Mouse (Mus musculus) thymus, postnatal 10 days (tissue): ENCODE results near the gene Rdh13.
A peak's percentile ranks its signal among the peaks of the same experiment; 100 is the strongest.

ENCODE experiments used
- DNase-seq, 2 experiments: peaks; one replicate each; pipeline ENCODE4 v3.0.0; 2021; ENCODE audit warnings: low spot score in 2 of 2

Gene Rdh13

GRCm38 (mm10) chr7:4445216-4445791 lies at the start of gene Rdh13:
Gene Rdh13, minus strand, starts transcription at chr7:4445649.
- peak; percentile 67 to 72 for DNase-seq

DNA sequence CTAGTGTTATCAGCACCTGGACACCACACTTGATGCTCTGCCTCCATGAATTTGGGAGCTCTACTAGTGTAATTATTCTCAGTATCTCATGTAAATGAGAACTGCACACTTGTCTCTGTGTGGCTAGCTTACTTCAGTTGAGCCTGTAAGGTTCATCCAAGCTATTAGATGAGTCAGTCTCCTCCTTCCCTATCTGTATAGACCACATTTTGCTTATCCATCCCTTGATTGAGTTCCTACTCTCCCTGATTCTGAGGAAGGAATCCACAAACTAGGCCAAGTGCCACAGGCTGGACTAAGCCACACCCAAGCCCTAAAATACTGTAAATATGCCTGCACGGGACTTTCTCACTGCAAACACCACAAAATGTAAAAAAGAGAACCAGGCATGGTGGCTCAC lies 48.5 kb upstream of the Rdh13 start:
- DNase-seq, result no peak

- no peak for DNase-seq
Observed at GRCm38 (mm10) chr7:4492284-4493224, 47.1 kb upstream of the Rdh13 start.

DNA sequence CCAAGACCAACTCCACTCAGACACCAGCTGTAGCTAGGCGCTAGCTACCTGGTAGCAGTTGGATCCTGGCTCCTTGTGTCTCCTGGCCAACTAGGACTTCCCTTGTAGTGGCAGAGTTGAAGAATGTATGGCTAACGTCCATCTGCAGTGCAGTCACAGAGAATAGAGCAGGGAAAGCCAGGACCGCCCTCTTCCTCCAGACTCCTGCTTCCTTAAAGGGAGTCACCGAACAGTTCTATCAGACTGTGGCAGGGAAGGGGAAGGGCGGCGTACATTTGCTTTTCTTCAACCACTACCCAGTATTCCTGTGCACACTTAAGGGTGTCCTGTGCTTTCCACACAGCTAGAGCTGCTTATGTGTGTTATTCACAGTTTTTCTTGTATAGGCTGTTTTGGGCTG lies 45.9 kb upstream of the Rdh13 start:
- no peak for DNase-seq

GRCm38 (mm10) chr7:4482281-4482680 lies 36.8 kb upstream of the Rdh13 start:
- no peak for DNase-seq

- DNase-seq, result peak in 1 of 2 experiments; percentile 25
Observed at GRCm38 (mm10) chr7:4479674-4480073, 34.2 kb upstream of the Rdh13 start.

- no peak for DNase-seq
Observed at GRCm38 (mm10) chr7:4478796-4479291, 33.4 kb upstream of the Rdh13 start.

DNA sequence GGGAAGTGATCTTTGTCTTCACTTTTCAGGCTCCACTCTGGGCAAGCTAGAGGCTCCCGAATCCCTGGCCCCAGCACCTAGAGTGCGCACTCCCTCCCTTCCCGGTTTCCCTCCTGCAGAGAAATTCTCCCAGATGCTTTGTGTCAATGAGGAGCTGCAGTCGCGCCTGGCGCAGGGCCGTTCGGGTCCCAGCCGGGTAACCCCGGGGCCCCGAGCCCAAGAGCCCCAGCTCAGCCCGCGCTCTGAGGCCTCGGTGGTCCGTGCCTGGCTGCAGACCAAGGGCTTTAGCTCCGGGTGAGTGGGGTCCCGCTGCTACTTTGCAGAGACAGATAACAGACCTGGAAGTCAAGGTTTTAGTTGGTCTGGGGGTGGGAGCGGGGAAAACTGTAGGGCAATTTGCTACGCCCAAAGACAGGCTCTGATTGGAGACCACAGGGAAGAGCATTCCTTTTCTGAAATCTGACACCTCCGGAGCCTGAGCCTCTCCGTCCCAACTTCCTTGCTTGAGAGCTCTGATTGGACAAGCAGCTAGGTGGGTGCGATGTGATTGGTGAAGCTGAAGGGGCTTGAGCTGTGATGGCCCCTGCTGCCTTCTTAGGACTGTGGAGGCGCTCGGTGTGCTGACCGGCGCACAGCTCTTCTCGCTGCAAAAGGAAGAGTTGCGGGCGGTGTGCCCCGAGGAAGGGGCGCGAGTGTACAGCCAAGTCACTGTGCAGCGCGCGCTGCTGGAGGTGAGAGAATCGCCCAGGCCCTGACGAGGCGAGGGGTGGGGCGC lies 32.8 kb upstream of the Rdh13 start:
- DNase-seq, result no peak

DNA sequence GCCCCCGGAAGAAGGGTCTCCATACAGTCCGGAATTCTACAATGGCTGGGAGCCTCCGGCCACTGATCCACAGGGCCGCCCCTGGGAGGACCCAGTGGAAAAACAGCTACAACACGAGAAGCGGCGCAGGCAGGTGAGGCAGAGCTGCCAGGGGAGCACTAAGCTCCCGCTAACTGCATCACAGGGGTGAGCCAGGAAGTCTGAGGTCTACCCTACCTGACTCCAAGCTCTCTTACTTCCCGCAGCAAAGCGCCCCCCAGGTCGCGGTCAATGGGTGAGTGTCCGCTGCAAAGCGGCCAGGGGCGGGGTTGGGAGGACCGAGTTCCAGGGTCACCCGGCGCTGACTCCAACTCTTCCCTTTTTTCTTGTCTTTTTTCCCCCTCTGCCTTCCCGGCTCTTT lies 28.5 kb upstream of the Rdh13 start:
- no peak for DNase-seq

DNA sequence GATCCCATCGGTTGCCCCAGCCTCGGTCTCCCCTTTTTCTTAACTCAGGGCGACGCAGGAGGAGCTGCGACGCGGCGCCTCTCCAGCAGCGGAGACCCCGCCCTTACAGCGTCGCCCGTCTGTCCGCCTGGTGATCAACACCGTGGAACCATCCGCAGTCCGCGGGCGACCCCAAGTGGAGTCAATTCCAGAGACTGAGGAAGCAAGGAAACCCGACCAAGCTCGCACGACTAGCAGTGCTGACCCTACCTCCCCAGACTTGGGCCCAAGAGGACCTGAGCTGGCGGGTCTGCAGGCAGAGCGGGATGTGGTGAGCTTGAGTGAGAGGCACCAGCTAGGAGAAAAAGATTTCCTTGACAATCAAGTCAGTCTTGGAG lies 25.7 kb upstream of the Rdh13 start:
- peak; percentile 24 to 25 for DNase-seq

- DNase-seq, result peak in 1 of 2 experiments; percentile 23
Observed at GRCm38 (mm10) chr7:4470275-4471178, 25.1 kb upstream of the Rdh13 start.

GRCm38 (mm10) chr7:4467801-4468200 lies 22.4 kb upstream of the Rdh13 start:
- DNase-seq, result no peak

- DNase-seq, result no peak
Observed at GRCm38 (mm10) chr7:4464194-4464824, 18.9 kb upstream of the Rdh13 start.

GRCm38 (mm10) chr7:4460576-4461434 lies 15.4 kb upstream of the Rdh13 start, which contains the start of gene Eps8l1:
Gene Eps8l1, plus strand, starts transcription at chr7:4460674.
- DNase-seq, result no peak

DNA sequence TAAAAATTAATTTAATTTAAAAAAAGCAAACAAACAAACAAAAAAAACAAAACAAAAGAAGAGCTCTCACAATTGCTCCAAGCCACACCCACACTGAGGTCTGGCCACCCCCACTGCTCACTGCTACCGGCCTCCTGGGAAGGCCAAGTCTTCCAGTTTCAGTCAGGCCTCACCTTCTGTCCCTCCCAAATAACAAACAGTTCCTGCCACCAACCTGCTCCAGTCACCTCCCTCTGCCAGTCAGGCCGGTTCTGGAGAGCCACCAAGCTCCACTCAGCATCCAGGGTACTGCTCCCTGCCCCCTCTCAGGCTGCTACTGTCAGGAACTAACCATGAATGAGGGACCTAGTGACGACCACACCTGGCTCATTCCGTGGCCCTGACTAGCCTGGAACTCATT lies 7.2 kb upstream of the Rdh13 start:
- DNase-seq, result no peak

- DNase-seq, result no peak
Observed at GRCm38 (mm10) chr7:4449211-4449610, 3.8 kb upstream of the Rdh13 start.

GRCm38 (mm10) chr7:4448439-4448838 lies 3.0 kb upstream of the Rdh13 start:
- no peak for DNase-seq

DNA sequence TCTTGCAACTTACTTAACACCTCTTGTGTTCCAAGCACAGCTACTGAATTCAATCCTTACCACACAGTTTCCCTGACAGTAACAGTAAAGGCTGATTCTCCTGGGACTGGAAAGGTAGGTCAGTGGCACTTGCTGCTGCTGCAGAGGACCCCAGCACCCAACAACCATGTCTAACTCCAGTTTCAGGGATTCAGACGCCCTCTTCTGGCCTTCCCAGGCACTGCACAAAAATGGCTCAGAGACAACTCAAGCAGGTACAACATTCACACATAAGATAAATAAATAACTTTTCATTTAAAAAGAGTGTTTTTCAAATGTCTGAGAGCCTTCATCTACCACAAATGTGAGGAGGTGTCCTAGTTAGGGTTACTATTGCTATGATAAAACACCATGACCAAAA lies 1.7 kb upstream of the Rdh13 start:
- no peak for DNase-seq

GRCm38 (mm10) chr7:4440549-4440948 lies 4.9 kb downstream of the Rdh13 start:
- DNase-seq, result no peak

GRCm38 (mm10) chr7:4437721-4438120 lies 7.7 kb downstream of the Rdh13 start:
- DNase-seq, result no peak
